Mouse (Mus musculus): ENCODE data around the gene Pklr. TPM values are rescaled to one million over a fixed set of nuclear protein-coding genes. Genes with fewer than 3 reads are reported as not detected.

Pklr gene
- total and polyA plus RNA-seq, 3 experiments = 22.9 to 80.3 (median 36.9) TPM

DNA sequence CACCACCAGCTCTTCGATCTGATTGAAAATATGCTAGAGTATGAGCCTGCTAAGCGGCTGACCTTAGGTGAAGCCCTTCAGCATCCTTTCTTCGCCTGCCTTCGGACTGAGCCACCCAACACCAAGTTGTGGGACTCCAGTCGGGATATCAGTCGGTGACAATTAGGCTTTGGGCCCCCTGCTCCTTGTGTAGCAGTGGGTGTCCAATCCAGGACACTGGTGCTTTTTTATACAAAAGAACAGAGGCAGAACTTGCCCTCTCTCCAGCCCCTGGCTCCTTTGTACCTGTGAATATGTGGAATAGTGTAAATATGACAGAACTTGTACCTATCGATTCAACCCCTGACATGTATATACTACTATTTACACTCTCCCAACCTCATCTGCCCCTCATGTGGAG lies 40.5 kb downstream of the Pklr start:
- Histone ChIP-seq H3K36me3 (replicated peaks) (peaks cover 83% of the 10 kb centered on the region), H3K4me3 (ENCODE audit: low read depth, low read length) (no peak overlapping the region), H3K9me3 (replicated peaks) (no peaks in the 10 kb centered on the region), H3K27me3 (ENCODE audit: insufficient read depth, low read length) (no peaks in the 10 kb centered on the region), H3K4me1 (ENCODE audit: insufficient read depth, low read depth, low read length) (peaks cover 42% of the 10 kb centered on the region)
- ATAC-seq (ENCODE audit: extremely low read depth, insufficient number of reproducible peaks, low FRiP score, poor library complexity, severe bottlenecking) = no peak
- no peak for DNase-seq (ENCODE audit: low spot score)
- TF ChIP-seq GATA2 (IDR thresholded peaks at IDR 0.05; ENCODE audit: borderline replicate concordance, low read depth, low read length) (no peak), CTCF (IDR thresholded peaks at IDR 0.05; ENCODE audit: low read depth, low read length) (no peak), POLR2AphosphoS5 (IDR thresholded peaks at IDR 0.05; ENCODE audit: insufficient replicate concordance, low read depth, low read length) (no peak), TAL1 (conservative IDR thresholded peaks at IDR 0.05; ENCODE audit: low read depth, low read length) (no peak), GATA1 (IDR thresholded peaks at IDR 0.05; ENCODE audit: borderline replicate concordance, low read length) (no peak)

DNA sequence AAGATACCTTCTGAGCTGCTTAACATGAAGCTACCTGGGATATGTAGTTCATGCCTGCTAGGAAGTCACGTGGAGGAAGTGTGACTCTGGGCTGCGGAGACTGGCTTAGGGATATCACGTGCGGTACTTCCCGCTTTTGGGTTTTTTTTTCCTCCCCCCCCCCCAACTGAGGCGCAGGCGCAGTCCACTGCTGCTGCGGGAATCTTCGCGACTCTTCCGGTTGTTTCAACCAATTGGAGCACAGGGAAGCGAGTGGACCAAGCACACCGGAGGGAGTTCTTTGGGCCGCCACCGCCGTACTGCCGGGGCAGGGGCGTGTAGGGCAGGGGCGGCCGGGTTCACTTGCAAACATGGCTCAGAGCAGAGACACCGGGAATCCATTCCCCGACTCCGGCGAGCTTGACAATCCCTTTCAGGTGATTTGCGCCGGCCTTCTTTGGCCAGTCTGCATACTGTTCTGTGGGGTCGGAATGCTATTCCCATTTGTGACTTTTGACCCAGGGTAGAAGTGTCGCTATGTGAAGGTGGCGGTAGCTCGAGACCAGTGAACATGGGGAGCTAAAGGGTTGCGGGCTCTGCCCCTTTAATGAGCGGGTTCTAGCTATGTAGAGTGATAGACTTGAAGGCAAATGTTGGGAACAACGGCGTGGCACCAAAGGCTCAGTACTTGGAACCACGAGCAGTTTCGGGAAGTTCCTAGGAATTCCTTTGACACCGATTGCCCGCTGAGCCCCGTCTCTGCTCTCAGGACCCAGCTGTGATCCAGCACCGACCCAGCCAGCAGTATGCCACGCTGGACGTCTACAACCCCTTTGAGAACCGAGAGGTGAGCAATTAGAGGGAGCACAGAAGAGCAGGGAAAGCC lies 41.5 kb downstream of the Pklr start, which contains the start of gene Scamp3:
Gene Scamp3, plus strand, starts transcription at position 232 of the 865 bp plus-strand sequence.
- Histone ChIP-seq H3K4me1 (ENCODE audit: insufficient read depth, low read depth, low read length) (peaks cover 52% of the 10 kb centered on the region), H3K36me3 (replicated peaks) (peaks cover 84% of the 10 kb centered on the region), H3K9me3 (replicated peaks) (no peaks in the 10 kb centered on the region), H3K4me3 (ENCODE audit: low read depth, low read length) (peak within 1 kb of the TSS; percentile 78), H3K27me3 (ENCODE audit: insufficient read depth, low read length) (no peaks in the 10 kb centered on the region)
- DNase-seq (ENCODE audit: low spot score) (peak; percentile 90), ATAC-seq (ENCODE audit: extremely low read depth, insufficient number of reproducible peaks, low FRiP score, poor library complexity, severe bottlenecking) (peak; percentile 82)
- TF ChIP-seq GATA1 (IDR thresholded peaks at IDR 0.05; ENCODE audit: borderline replicate concordance, low read length) (no peak), POLR2AphosphoS5 (IDR thresholded peaks at IDR 0.05; ENCODE audit: insufficient replicate concordance, low read depth, low read length) (peak; percentile 31; the same call in 1 of the 2 replicates)

DNA sequence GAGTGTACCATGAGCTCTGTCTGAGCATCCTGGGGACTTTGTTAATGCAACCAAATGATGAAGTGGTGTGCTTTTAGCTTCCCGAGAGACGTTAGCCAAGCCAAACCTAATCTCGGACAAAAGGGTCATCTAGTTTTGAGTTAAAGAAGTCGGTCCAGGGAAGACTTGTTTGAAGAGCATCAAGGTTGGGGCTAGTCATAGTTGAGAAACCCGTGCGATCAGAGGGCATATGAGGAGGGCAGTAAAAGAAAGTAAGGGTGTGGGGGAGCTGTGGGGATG lies 42.1 kb downstream of the Pklr start:
- TF ChIP-seq GATA2 (IDR thresholded peaks at IDR 0.05; ENCODE audit: borderline replicate concordance, low read depth, low read length) (no peak), CTCF (IDR thresholded peaks at IDR 0.05; ENCODE audit: low read depth, low read length) (no peak), POLR2AphosphoS5 (IDR thresholded peaks at IDR 0.05; ENCODE audit: insufficient replicate concordance, low read depth, low read length) (no peak; the same call in 1 of the 2 replicates), GATA1 (IDR thresholded peaks at IDR 0.05; ENCODE audit: borderline replicate concordance, low read length) (no peak), TAL1 (conservative IDR thresholded peaks at IDR 0.05; ENCODE audit: low read depth, low read length) (no peak)
- peaks cover 57% of the 10 kb centered on the region for H3K4me1 ChIP-seq (ENCODE audit: insufficient read depth, low read depth, low read length)
- no peak for DNase-seq (ENCODE audit: low spot score)
- no peaks in the 10 kb centered on the region for H3K9me3 ChIP-seq (replicated peaks)
- peak overlapping the region; percentile 78 for H3K4me3 ChIP-seq (ENCODE audit: low read depth, low read length)
- ATAC-seq (ENCODE audit: extremely low read depth, insufficient number of reproducible peaks, low FRiP score, poor library complexity, severe bottlenecking) = no peak
- H3K27me3 ChIP-seq (ENCODE audit: insufficient read depth, low read length) = no peaks in the 10 kb centered on the region
- H3K36me3 ChIP-seq (replicated peaks) = peaks cover 84% of the 10 kb centered on the region

DNA sequence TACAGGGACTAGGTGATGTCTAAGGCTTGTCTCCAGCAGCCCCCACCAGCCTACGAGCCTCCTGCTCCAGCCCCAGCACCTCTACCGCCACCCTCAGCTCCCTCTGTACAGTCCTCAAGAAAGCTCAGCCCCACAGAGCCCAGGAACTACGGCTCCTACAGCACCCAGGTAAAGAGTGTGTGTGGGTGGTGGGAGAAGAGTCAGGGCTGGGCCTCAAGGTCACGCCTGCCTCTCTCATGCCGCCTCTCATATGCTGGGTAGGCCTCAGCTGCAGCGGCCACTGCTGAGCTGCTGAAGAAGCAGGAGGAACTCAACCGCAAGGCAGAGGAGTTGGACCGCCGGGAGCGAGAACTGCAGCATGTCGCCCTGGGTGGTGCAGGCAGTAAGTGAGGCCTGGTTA lies 43.1 kb downstream of the Pklr start:
- H3K4me1 ChIP-seq (ENCODE audit: insufficient read depth, low read depth, low read length) = peaks cover 60% of the 10 kb centered on the region

DNA sequence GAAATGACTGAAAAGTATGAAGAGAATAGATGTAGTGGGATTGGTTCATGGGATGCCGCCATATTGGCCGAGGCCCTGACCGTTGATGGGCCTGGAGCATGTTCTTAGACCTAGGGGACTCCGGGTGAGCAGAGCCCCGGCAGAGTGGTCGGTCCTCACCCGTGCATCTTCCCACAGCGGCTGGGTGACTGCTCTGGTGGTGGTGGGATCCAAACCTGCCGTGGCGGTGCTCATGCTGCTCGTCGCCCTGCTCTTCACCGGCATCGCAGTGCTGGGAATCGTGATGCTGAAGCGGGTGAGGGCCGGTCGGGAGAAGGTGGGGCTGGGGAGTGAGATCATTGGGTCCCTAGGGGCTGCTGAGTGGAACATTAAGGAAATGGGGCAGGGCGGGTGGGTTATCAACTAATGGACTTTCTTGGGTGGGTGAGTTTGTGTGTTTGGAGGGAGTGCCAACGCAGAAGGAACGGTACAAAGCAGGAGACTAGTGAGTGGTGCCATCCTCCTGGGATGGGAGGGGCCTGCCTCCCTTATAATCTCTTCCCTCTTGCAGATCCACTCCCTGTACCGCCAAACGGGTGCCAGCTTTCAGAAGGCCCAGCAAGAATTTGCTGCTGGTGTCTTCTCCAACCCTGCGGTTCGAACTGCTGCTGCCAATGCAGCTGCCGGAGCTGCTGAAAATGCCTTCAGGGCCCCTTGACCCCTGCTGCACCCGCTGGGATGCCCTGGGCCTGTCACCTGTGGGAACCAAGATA lies 46.0 kb downstream of the Pklr start:
- ATAC-seq (ENCODE audit: extremely low read depth, insufficient number of reproducible peaks, low FRiP score, poor library complexity, severe bottlenecking) (no peak), DNase-seq (ENCODE audit: low spot score) (no peak)
- no peaks in the 10 kb centered on the region for H3K27me3 ChIP-seq (ENCODE audit: insufficient read depth, low read length)
- H3K4me1 ChIP-seq (ENCODE audit: insufficient read depth, low read depth, low read length) = peaks cover 60% of the 10 kb centered on the region
- peaks cover 77% of the 10 kb centered on the region for H3K36me3 ChIP-seq (replicated peaks)
- peak overlapping the region; percentile 7; the same call in 1 of the 2 replicates for H3K4me3 ChIP-seq (ENCODE audit: low read depth, low read length)
- TF ChIP-seq POLR2AphosphoS5 (IDR thresholded peaks at IDR 0.05; ENCODE audit: insufficient replicate concordance, low read depth, low read length) (no peak), GATA2 (IDR thresholded peaks at IDR 0.05; ENCODE audit: borderline replicate concordance, low read depth, low read length) (no peak), GATA1 (IDR thresholded peaks at IDR 0.05; ENCODE audit: borderline replicate concordance, low read length) (no peak), TAL1 (conservative IDR thresholded peaks at IDR 0.05; ENCODE audit: low read depth, low read length) (no peak), CTCF (IDR thresholded peaks at IDR 0.05; ENCODE audit: low read depth, low read length) (no peak)
- H3K9me3 ChIP-seq (replicated peaks) = no peaks in the 10 kb centered on the region

More for the DNA sequence above, 43.1 kb downstream of the Pklr start:
- H3K27me3 ChIP-seq (ENCODE audit: insufficient read depth, low read length) = no peaks in the 10 kb centered on the region
- peak overlapping the region; percentile 78 for H3K4me3 ChIP-seq (ENCODE audit: low read depth, low read length)
- TF ChIP-seq CTCF (IDR thresholded peaks at IDR 0.05; ENCODE audit: low read depth, low read length) (no peak), TAL1 (conservative IDR thresholded peaks at IDR 0.05; ENCODE audit: low read depth, low read length) (no peak), POLR2AphosphoS5 (IDR thresholded peaks at IDR 0.05; ENCODE audit: insufficient replicate concordance, low read depth, low read length) (no peak), GATA1 (IDR thresholded peaks at IDR 0.05; ENCODE audit: borderline replicate concordance, low read length) (no peak), GATA2 (IDR thresholded peaks at IDR 0.05; ENCODE audit: borderline replicate concordance, low read depth, low read length) (no peak)
- H3K36me3 ChIP-seq (replicated peaks) = peaks cover 84% of the 10 kb centered on the region
- H3K9me3 ChIP-seq (replicated peaks) = no peaks in the 10 kb centered on the region
- no peak for DNase-seq (ENCODE audit: low spot score)
- ATAC-seq (ENCODE audit: extremely low read depth, insufficient number of reproducible peaks, low FRiP score, poor library complexity, severe bottlenecking) = no peak

DNA sequence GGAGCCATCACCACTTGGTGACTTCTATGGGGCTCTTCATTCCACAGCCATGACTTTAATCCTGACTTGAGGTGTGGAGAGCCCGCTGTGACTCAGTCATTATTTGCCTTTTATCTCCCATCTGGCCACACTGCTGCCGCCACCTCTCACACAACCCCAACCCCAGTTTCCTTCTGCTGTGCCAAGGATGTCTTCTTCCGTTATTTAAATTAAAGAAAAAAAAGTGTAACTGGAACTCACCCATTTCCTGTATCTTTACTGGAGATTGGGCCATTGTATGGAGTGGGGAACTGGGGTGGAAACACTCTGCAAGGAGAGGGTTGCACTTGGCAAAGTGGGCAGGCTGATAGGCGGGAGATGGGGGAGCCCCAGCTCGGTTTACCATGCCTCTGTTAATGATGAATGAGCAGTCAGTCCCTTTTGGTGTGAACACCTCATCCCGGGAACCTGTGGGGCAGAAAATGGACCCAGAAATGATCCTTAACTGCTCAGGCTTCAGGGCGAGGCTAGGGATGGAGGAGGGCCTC lies 46.7 kb downstream of the Pklr start:
- H3K36me3 ChIP-seq (replicated peaks) = peaks cover 84% of the 10 kb centered on the region
- H3K4me1 ChIP-seq (ENCODE audit: insufficient read depth, low read depth, low read length) = peaks cover 63% of the 10 kb centered on the region
- TF ChIP-seq TAL1 (conservative IDR thresholded peaks at IDR 0.05; ENCODE audit: low read depth, low read length) (no peak), CTCF (IDR thresholded peaks at IDR 0.05; ENCODE audit: low read depth, low read length) (no peak), GATA1 (IDR thresholded peaks at IDR 0.05; ENCODE audit: borderline replicate concordance, low read length) (no peak), POLR2AphosphoS5 (IDR thresholded peaks at IDR 0.05; ENCODE audit: insufficient replicate concordance, low read depth, low read length) (no peak), GATA2 (IDR thresholded peaks at IDR 0.05; ENCODE audit: borderline replicate concordance, low read depth, low read length) (no peak)
- no peaks in the 10 kb centered on the region for H3K27me3 ChIP-seq (ENCODE audit: insufficient read depth, low read length)
- ATAC-seq (ENCODE audit: extremely low read depth, insufficient number of reproducible peaks, low FRiP score, poor library complexity, severe bottlenecking) = 0 out of 2 replicates have a peak, but pooled peaks have one; percentile 11
- no peak for DNase-seq (ENCODE audit: low spot score)
- peak overlapping the region; percentile 47; the same call in 1 of the 2 replicates for H3K4me3 ChIP-seq (ENCODE audit: low read depth, low read length)
- H3K9me3 ChIP-seq (replicated peaks) = no peaks in the 10 kb centered on the region
